Mouse (Mus musculus) embryonic facial prominence, embryonic 15.5 days (tissue): ENCODE data around the gene Paqr4. TPM values are rescaled to one million over a fixed set of nuclear protein-coding genes. Genes with fewer than 3 reads are reported as not detected.
"Not testable (repeated sequence)": the region's sequence is repeated elsewhere in the genome, so short reads cannot be mapped to it uniquely, and the experiment has no call there.

ENCODE experiments used
- ATAC-seq: fragments of 200-750 bp; cut with Nextera tagmentation; 2 replicates; pipeline ENCODE4 v1.8.0; 2017; ENCODE audit warnings: low read depth, moderate TSS enrichment; ENCODE audit not compliant: insufficient number of reproducible peaks, low FRiP score, low TSS enrichment
- H3K27ac ChIP-seq: fragments of 300-500 bp; sonication (generic); replicated peaks from 2 replicates; pipeline ENCODE4 v1.5.1; 2015; ENCODE audit warnings: mild to moderate bottlenecking, inconsistent platforms
- H3K27me3 ChIP-seq: fragments of 300-500 bp; sonication (generic); 2 replicates; pipeline ENCODE4 v1.6.1; 2015; ENCODE audit warnings: inconsistent platforms
- H3K36me3 ChIP-seq: fragments of 300-500 bp; sonication (generic); 2 replicates; pipeline ENCODE4 v1.6.1; 2015; ENCODE audit warnings: mild to moderate bottlenecking, inconsistent platforms
- H3K4me1 ChIP-seq: fragments of 300-500 bp; sonication (generic); 2 replicates; pipeline ENCODE4 v1.6.1; 2015; ENCODE audit warnings: inconsistent platforms
- H3K4me2 ChIP-seq: fragments of 300-500 bp; sonication (generic); replicated peaks from 2 replicates; pipeline ENCODE4 v1.6.1; 2015; ENCODE audit warnings: mild to moderate bottlenecking, inconsistent platforms
- H3K4me3 ChIP-seq: fragments of 300-500 bp; sonication (generic); replicated peaks from 2 replicates; pipeline ENCODE4 v1.5.1; 2015; ENCODE audit warnings: mild to moderate bottlenecking, inconsistent platforms
- H3K9ac ChIP-seq: fragments of 300-500 bp; sonication (generic); 2 replicates; pipeline ENCODE4 v1.6.1; 2015; ENCODE audit warnings: inconsistent platforms
- H3K9me3 ChIP-seq: fragments of 300-500 bp; sonication (generic); replicated peaks from 2 replicates; pipeline ENCODE4 v1.6.1; 2016; ENCODE audit warnings: inconsistent platforms
- WGBS: fragments of 180-500 bp; shearing (Covaris S2); methylation state at CpG from one replicate; pipeline ENCODE4 v1.1.7; 2015; 5-methylcytosine and 5-hydroxymethylcytosine counted together
- polyA plus RNA-seq: library from polyadenylated mRNA; unstranded; fragments of >200 nt; fragmentation: Nextera tagmentation; extraction: Ambion mirVana; gene quantifications from 2 replicates; pipeline ENCODE4 v1.2.1, GENCODE M21; 2015

Paqr4 gene
- polyA plus RNA-seq, 1 experiment from 2014 or later: 20.9 TPM

GRCm38 (mm10) chr17:23772219-23772556 lies 31.5 kb upstream of the Paqr4 start:
- not testable (repeated sequence) for ATAC-seq, H3K4me2 ChIP-seq, H3K9me3 ChIP-seq, H3K27me3 ChIP-seq, H3K9ac ChIP-seq, H3K4me3 ChIP-seq, H3K27ac ChIP-seq, H3K36me3 ChIP-seq
- peaks cover 11% of the 10 kb centered on the region for H3K4me1 ChIP-seq
- 83% methylated on average over 2 of the region's 2 CpGs for WGBS

- H3K27ac ChIP-seq: peak within 1 kb of the TSS; percentile 82
- H3K9me3 ChIP-seq: no peaks in the 10 kb centered on the region
- H3K27me3 ChIP-seq: no peaks in the 10 kb centered on the region
- peak within 1 kb of the TSS; percentile 97 for H3K9ac ChIP-seq
- H3K36me3 ChIP-seq: no peaks in the 10 kb centered on the region
- peak within 1 kb of the TSS; percentile 77 for H3K4me2 ChIP-seq
- 4% methylated on average over 58 of the region's 58 CpGs for whole genome bisulfite sequencing
- ATAC-seq: peak; percentile 97
- peak within 1 kb of the TSS; percentile 97 for H3K4me3 ChIP-seq
- H3K4me1 ChIP-seq: peaks cover 11% of the 10 kb centered on the region
These were observed 30.9 kb upstream of the Paqr4 start, which contains the start of gene Flywch1 for GRCm38 (mm10) chr17:23771284-23772218. TSS of gene Flywch1 (minus strand) at chr17:23771602.

GRCm38 (mm10) chr17:23770896-23771283 lies 30.2 kb upstream of the Paqr4 start:
- H3K9ac ChIP-seq: peak overlapping the region; percentile 97
- peak overlapping the region; percentile 97 for H3K4me3 ChIP-seq
- H3K9me3 ChIP-seq: no peaks in the 10 kb centered on the region
- peaks cover 11% of the 10 kb centered on the region for H3K4me1 ChIP-seq
- WGBS: 1% methylated on average over 18 of the region's 19 CpGs
- H3K36me3 ChIP-seq: no peaks in the 10 kb centered on the region
- no peaks in the 10 kb centered on the region for H3K27me3 ChIP-seq
- H3K27ac ChIP-seq: peak overlapping the region; percentile 82; the same call in 1 of the 2 replicates
- peak overlapping the region; percentile 77 for H3K4me2 ChIP-seq
- ATAC-seq: no peak

- no peaks in the 10 kb centered on the region for H3K27me3 ChIP-seq
- 0 out of 2 replicates have a peak overlapping the region, but pooled peaks have one; percentile 82 for H3K27ac ChIP-seq
- 19% methylated on average over 2 of the region's 2 CpGs for WGBS
These were observed 29.8 kb upstream of the Paqr4 start for GRCm38 (mm10) chr17:23770493-23770892.

GRCm38 (mm10) chr17:23762976-23763375 lies 22.3 kb upstream of the Paqr4 start:
- peak; percentile 17; the same call in 1 of the 2 replicates for ATAC-seq
- peaks cover 48% of the 10 kb centered on the region for H3K36me3 ChIP-seq
- no peaks in the 10 kb centered on the region for H3K9me3 ChIP-seq
- H3K4me2 ChIP-seq: no peak overlapping the region
- H3K4me3 ChIP-seq: no peak overlapping the region
- H3K4me1 ChIP-seq: no peaks in the 10 kb centered on the region
- no peak overlapping the region for H3K27ac ChIP-seq
- no peaks in the 10 kb centered on the region for H3K27me3 ChIP-seq
- no peak overlapping the region for H3K9ac ChIP-seq
- WGBS: 87% methylated on average over 11 of the region's 11 CpGs

More at GRCm38 (mm10) chr17:23770493-23770892, 29.8 kb upstream of the Paqr4 start:
- Histone ChIP-seq H3K36me3 (no peaks in the 10 kb centered on the region), H3K9me3 (no peaks in the 10 kb centered on the region), H3K4me2 (peak overlapping the region; percentile 77), H3K4me1 (peaks cover 11% of the 10 kb centered on the region), H3K4me3 (peak overlapping the region; percentile 97), H3K9ac (peak overlapping the region; percentile 97; the same call in 1 of the 2 replicates)
- ATAC-seq: no peak

- Histone ChIP-seq H3K9me3 (no peaks in the 10 kb centered on the region), H3K36me3 (peaks cover 64% of the 10 kb centered on the region), H3K9ac (no peak overlapping the region), H3K27me3 (no peaks in the 10 kb centered on the region), H3K4me3 (no peak overlapping the region), H3K4me2 (no peak overlapping the region), H3K27ac (no peak overlapping the region), H3K4me1 (no peaks in the 10 kb centered on the region)
- ATAC-seq: no peak
- WGBS: 95% methylated on average over 3 of the region's 3 CpGs
These were observed 20.5 kb upstream of the Paqr4 start for GRCm38 (mm10) chr17:23761155-23761554.

- Histone ChIP-seq H3K4me2 (no peak overlapping the region), H3K9ac (no peak overlapping the region), H3K36me3 (peaks cover 74% of the 10 kb centered on the region), H3K4me1 (no peaks in the 10 kb centered on the region), H3K27ac (no peak overlapping the region), H3K4me3 (no peak overlapping the region), H3K9me3 (no peaks in the 10 kb centered on the region), H3K27me3 (no peaks in the 10 kb centered on the region)
- no peak for ATAC-seq
- WGBS: 94% methylated on average over 9 of the region's 9 CpGs
These were observed 19.6 kb upstream of the Paqr4 start for GRCm38 (mm10) chr17:23760231-23760630.

- H3K9ac ChIP-seq: no peak overlapping the region
- ATAC-seq: no peak
- no peak overlapping the region for H3K4me2 ChIP-seq
- H3K27ac ChIP-seq: no peak overlapping the region
- H3K4me1 ChIP-seq: no peaks in the 10 kb centered on the region
- peaks cover 83% of the 10 kb centered on the region for H3K36me3 ChIP-seq
- 77% methylated on average over 8 of the region's 8 CpGs for WGBS
- no peaks in the 10 kb centered on the region for H3K9me3 ChIP-seq
- no peak overlapping the region for H3K4me3 ChIP-seq
- no peaks in the 10 kb centered on the region for H3K27me3 ChIP-seq
These were observed 18.1 kb upstream of the Paqr4 start for GRCm38 (mm10) chr17:23758801-23759200.

- no peak for ATAC-seq
- Histone ChIP-seq H3K4me3 (no peak overlapping the region), H3K9ac (no peak overlapping the region), H3K9me3 (no peaks in the 10 kb centered on the region), H3K4me1 (no peaks in the 10 kb centered on the region), H3K27ac (no peak overlapping the region), H3K36me3 (peaks cover 90% of the 10 kb centered on the region), H3K27me3 (no peaks in the 10 kb centered on the region), H3K4me2 (no peak overlapping the region)
- WGBS: 93% methylated on average over 9 of the region's 9 CpGs
These were observed 16.9 kb upstream of the Paqr4 start for GRCm38 (mm10) chr17:23757581-23757980.

- no peaks in the 10 kb centered on the region for H3K4me1 ChIP-seq
- H3K27me3 ChIP-seq: no peaks in the 10 kb centered on the region
- no peaks in the 10 kb centered on the region for H3K9me3 ChIP-seq
- peaks cover 84% of the 10 kb centered on the region for H3K36me3 ChIP-seq
- H3K9ac ChIP-seq: no peak overlapping the region
- no peak overlapping the region for H3K4me2 ChIP-seq
- no peak overlapping the region for H3K27ac ChIP-seq
- 94% methylated on average over 13 of the region's 13 CpGs for WGBS
- H3K4me3 ChIP-seq: no peak overlapping the region
- no peak for ATAC-seq
These were observed 15.0 kb upstream of the Paqr4 start for GRCm38 (mm10) chr17:23755689-23756088.

GRCm38 (mm10) chr17:23749400-23750191 lies 8.9 kb upstream of the Paqr4 start:
- Histone ChIP-seq H3K9ac (no peak overlapping the region), H3K4me2 (peak overlapping the region; percentile 35), H3K9me3 (no peaks in the 10 kb centered on the region), H3K27ac (no peak overlapping the region), H3K4me1 (peaks cover 23% of the 10 kb centered on the region), H3K27me3 (peaks cover 32% of the 10 kb centered on the region), H3K4me3 (0 out of 2 replicates have a peak overlapping the region, but pooled peaks have one; percentile 22), H3K36me3 (peaks cover 30% of the 10 kb centered on the region)
- ATAC-seq: no peak
- 79% methylated on average over 11 of the region's 11 CpGs for WGBS
